Comparison of ENCODE assay signal across 8 mouse cellular contexts in the genomic region with DNA sequence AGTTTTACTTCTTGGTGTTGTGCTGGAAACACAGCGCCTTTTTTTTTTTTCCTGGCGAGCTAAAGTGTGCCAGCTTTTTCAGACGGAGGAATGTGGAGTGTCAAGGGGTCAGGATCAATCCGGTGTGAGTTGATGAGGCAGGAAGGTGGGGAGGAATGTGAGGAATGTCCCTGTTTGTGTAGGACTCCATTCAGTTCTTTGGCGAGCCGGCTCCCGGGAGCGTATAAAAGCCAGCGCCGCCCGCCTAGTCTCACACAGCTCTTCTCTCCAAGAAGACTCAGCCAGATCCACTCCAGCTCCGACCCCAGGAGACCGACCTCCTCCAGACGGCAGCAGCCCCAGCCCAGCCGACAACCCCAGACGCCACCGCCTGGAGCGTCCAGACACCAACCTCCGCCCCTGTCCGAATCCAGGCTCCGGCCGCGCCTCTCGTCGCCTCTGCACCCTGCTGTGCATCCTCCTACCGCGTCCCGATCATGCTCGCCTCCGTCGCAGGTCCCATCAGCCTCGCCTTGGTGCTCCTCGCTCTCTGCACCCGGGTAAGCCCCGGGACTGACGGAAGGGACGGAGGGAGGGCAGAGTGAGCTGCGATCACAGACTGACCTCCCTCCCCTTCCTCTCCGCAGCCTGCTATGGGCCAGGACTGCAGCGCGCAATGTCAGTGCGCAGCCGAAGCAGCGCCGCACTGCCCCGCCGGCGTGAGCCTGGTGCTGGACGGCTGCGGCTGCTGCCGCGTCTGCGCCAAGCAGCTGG. TPM values are rescaled to one million over a fixed set of nuclear protein-coding genes. Genes with fewer than 3 reads are reported as not detected.
DNase-seq lines count a peak whose midpoint lies in the region; ATAC-seq and TF ChIP-seq lines count a peak whose summit lies in the region.

Gene Ccn2, plus strand, starts transcription at position 193 of the 753 bp plus-strand sequence.

- peak within 1 kb of the TSS; percentile 79 for H3K27ac ChIP-seq in hindbrain, embryonic 11.5 days (ENCODE audit: low read depth, low read length)
- H3K27ac ChIP-seq in lung, postnatal 0 days (ENCODE audit: low read length) = peak within 1 kb of the TSS; percentile 92

- peak within 1 kb of the TSS; percentile 76 for H3K4me3 ChIP-seq in hindbrain, embryonic 11.5 days (ENCODE audit: low read depth, low read length)
- peak within 1 kb of the TSS; percentile 72 for H3K4me3 ChIP-seq in lung, postnatal 0 days (ENCODE audit: low read depth, low read length)

- no peaks in the 10 kb centered on the region for H3K27me3 ChIP-seq in hindbrain, embryonic 11.5 days (ENCODE audit: control insufficient read depth, insufficient read depth, low read length)
- no peaks in the 10 kb centered on the region for H3K27me3 ChIP-seq in lung, postnatal 0 days (replicated peaks; ENCODE audit: insufficient read depth, low read length)

- H3K9ac ChIP-seq in hindbrain, embryonic 11.5 days (ENCODE audit: low read depth, low read length) = peak within 1 kb of the TSS; percentile 80
- peak within 1 kb of the TSS; percentile 79 for H3K9ac ChIP-seq in lung, postnatal 0 days (replicated peaks; ENCODE audit: low read depth)

- peak within 1 kb of the TSS; percentile 66 for H3K4me2 ChIP-seq in hindbrain, embryonic 11.5 days (replicated peaks; ENCODE audit: low read depth, low read length)
- H3K4me2 ChIP-seq in lung, postnatal 0 days (replicated peaks; ENCODE audit: low read depth, low read length) = peak within 1 kb of the TSS; percentile 77

- TF ChIP-seq CTCF in lung, postnatal 0 days (IDR thresholded peaks at IDR 0.05) = peak; percentile 35

- ATAC-seq in hindbrain, embryonic 11.5 days (ENCODE audit: low FRiP score) = peak; percentile 93
- ATAC-seq in lung, postnatal 0 days = peak; percentile 83
- ATAC-seq in megakaryocyte-erythroid progenitor cell, adult 5-6 weeks (replicated peaks; ENCODE audit: low FRiP score, low TSS enrichment, poor library complexity, severe bottlenecking) = no peak

- peak; percentile 99 for DNase-seq in R1 (ENCODE audit: low read depth, low spot score)
- DNase-seq in cerebellum, postnatal 14 days = peak; percentile 40 to 47
- peak; percentile 24 to 43 for DNase-seq in frontal cortex, postnatal 25 days (ENCODE audit: low spot score in 2 of 2)
- peak; percentile 81 for DNase-seq in hindbrain, embryonic 11.5 days (ENCODE audit: low spot score)
- peak; percentile 18 to 22 for DNase-seq in layer of hippocampus, postnatal 14 days (ENCODE audit: low spot score in 2 of 2)
- peak; percentile 94 for DNase-seq in lung, postnatal 0 days (ENCODE audit: low spot score)
- DNase-seq in retina, embryonic 14.5 days (ENCODE audit: low spot score) = peak; percentile 74

- WGBS in hindbrain, embryonic 11.5 days = under 1% methylated on average over 53 of the region's 53 CpGs
- WGBS in lung, postnatal 0 days = 1% methylated on average over 52 of the region's 53 CpGs

- H3K9me3 ChIP-seq in hindbrain, embryonic 11.5 days (ENCODE audit: control insufficient read depth, low read length) = no peaks in the 10 kb centered on the region
- H3K9me3 ChIP-seq in lung, postnatal 0 days (ENCODE audit: low read length) = no peaks in the 10 kb centered on the region

- no peaks in the 10 kb centered on the region for H3K36me3 ChIP-seq in hindbrain, embryonic 11.5 days (ENCODE audit: control insufficient read depth, insufficient read depth, low read length)
- H3K36me3 ChIP-seq in lung, postnatal 0 days (ENCODE audit: insufficient read depth, low read length) = no peaks in the 10 kb centered on the region

- TF ChIP-seq EP300 in lung, postnatal 0 days (IDR thresholded peaks at IDR 0.05) = peak; percentile 95

- no peaks in the 10 kb centered on the region for H3K4me1 ChIP-seq in hindbrain, embryonic 11.5 days (replicated peaks; ENCODE audit: control insufficient read depth, insufficient read depth, low read length)
- H3K4me1 ChIP-seq in lung, postnatal 0 days (ENCODE audit: insufficient read depth, low read depth, low read length) = peaks cover 20% of the 10 kb centered on the region

RNA-seq across cellular contexts. Expression of gene Ccn2, which starts in this region (rescaled TPM):
- polyA plus RNA-seq in hindbrain, embryonic 11.5 days (2014; fragmentation: Nextera tagmentation; extraction: Ambion mirVana) = 4.3 and 6.6 TPM in 2 replicates
- 10 to 100 TPM; 11.6 to 12.1 TPM for total RNA-seq in layer of hippocampus, postnatal 14 days (2021)
- 54.8 and 71.1 TPM in 2 replicates for polyA plus RNA-seq in lung, postnatal 0 days (2015; fragmentation: Nextera tagmentation; extraction: Ambion mirVana)
- total RNA-seq in megakaryocyte-erythroid progenitor cell, adult 5-6 weeks (2014; fragmentation: Nextera tagmentation) = not detected in 2 replicates
- not detected in 2 replicates for total RNA-seq in megakaryocyte-erythroid progenitor cell, adult 5-6 weeks (2017)

Comparison
In these comparisons a context has a peak if more than half of its experiments do, and no peak if none do; other contexts are left out.
1. RNA of gene Ccn2 (total RNA-seq): 11.6 to 12.1 TPM in layer of hippocampus, postnatal 14 days; not detected in megakaryocyte-erythroid progenitor cell, adult 5-6 weeks; every median in the first group is over 10 times any median in the second.
2. DNase-seq: peak in every context shown above with its lines; median percentile 99 in R1; 94 in lung, postnatal 0 days; 81 in hindbrain, embryonic 11.5 days; 74 in retina, embryonic 14.5 days; 44 in cerebellum, postnatal 14 days; 34 in frontal cortex, postnatal 25 days; 20 in layer of hippocampus, postnatal 14 days.